Mouse (Mus musculus) ovary, postnatal 10 days (tissue): Measurements from ENCODE around the gene Onecut3.
A peak's percentile ranks its signal among the peaks of the same experiment; 100 is the strongest.

Experiments used
- DNase-seq: peaks from one replicate; pipeline ENCODE4 v3.0.0; 2022; ENCODE audit warnings: low spot score

The Onecut3 gene

GRCm38 (mm10) chr10:80503599-80504220 is 9.1 kb downstream of the Onecut3 start:
- no peak for DNase-seq

GRCm38 (mm10) chr10:80504724-80505123 is 10.1 kb downstream of the Onecut3 start:
- no peak for DNase-seq

GRCm38 (mm10) chr10:80506222-80506621 is 11.6 kb downstream of the Onecut3 start:
- peak; percentile 52 for DNase-seq

DNA sequence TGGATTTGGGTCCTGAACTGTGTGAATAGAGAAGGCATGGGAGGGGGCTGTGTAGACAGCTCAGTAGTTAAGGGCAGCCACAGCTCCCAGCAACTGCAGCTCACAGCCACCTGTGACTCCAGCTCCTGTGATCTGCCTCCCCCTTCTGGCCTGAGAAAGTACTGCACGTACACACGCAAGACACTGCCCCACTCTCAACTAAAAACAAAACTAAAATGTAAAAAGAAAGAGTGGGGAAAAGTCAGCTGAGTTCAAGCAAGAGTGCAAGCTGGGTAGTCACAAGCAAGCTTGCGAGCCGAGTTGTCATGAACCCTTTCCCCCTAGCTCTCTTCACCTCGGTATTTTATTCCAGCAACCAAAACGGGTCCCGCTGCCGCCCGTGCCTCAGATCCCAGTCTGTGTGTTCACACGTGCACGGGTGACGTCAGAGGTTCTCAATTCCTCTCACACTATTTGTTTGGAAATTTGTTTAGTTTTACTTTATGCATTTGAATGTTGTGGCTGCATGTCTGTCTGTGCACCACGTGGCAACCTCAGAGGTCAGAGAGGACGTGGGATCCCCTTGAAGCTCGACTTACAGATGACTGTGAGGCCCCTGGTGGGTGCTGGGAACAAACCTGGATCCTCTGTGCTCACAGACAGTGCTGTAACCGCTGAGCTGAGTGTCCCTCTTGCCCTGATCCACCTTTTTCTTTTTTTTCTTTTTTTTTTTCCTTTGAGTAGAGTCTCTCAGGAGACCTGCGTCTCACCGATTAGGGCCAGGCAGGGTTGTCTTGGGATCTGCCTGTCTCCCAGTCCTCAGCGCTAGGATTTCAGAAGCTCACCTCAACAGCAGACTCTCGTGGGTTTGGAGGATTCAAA is 15.0 kb downstream of the Onecut3 start:
- peak; percentile 59 for DNase-seq

- DNase-seq = no peak
Observed at GRCm38 (mm10) chr10:80510273-80510660, 15.6 kb downstream of the Onecut3 start.

DNA sequence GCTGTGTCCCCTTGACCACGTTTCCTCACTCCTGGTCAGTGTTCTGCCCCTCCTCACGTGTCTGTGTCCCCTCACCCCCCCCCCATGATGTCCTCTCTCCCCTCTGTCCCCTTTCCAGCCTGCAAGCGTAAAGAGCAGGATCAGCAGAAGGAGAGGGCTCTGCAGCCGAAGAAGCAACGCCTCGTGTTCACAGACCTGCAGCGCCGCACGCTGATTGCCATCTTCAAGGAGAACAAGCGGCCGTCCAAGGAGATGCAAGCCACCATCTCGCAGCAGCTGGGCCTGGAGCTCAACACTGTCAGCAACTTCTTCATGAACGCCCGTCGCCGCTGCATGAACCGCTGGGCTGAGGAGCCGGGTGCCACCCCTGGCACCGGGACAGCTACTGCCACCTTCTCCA is 19.1 kb downstream of the Onecut3 start:
- DNase-seq = no peak

DNA sequence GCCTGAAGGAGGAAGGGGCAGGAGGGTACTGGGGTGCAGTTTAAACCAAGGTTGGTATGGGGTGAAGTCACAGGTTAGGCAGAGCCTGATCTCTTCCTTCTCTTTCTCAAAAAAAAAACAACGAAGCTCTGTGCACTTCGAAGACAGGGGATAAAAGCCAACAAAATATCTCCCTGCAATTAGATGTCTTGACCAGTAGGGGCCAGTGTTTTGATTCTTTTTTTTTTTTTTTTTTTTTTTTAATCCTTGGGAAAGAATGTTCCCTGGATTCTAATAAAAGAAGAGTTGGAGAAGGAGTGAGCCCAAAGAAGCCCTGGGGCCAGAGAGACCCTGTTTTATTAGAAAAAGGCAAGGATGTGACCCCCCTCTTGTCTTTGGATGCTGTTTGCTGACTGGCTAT is 24.7 kb downstream of the Onecut3 start:
- no peak for DNase-seq

GRCm38 (mm10) chr10:80523299-80523698 is 28.7 kb downstream of the Onecut3 start:
- no peak for DNase-seq

- DNase-seq = no peak
Observed at GRCm38 (mm10) chr10:80526172-80526571, 31.5 kb downstream of the Onecut3 start.

- no peak for DNase-seq
Observed at GRCm38 (mm10) chr10:80532783-80533182, 38.1 kb downstream of the Onecut3 start.

DNA sequence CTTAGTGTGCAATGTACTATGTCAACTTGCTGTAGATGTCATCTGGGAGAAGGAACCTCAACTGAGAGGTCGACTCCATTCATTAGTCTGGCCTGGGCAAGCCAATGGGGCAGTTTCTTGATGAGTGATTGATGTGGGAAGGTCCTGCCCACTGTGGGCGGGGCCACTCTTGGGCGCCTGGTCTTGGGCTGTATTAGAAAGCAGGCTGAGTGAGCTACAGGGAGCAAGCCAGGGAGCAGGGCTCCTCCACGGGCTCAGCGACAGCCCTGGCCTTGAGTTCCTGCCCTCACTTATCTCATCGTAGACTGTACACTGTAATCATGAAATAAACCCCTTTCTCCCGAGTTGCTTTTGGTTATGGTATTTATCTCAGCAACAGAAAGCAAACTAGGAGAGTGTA is 39.1 kb downstream of the Onecut3 start:
- DNase-seq = no peak

DNA sequence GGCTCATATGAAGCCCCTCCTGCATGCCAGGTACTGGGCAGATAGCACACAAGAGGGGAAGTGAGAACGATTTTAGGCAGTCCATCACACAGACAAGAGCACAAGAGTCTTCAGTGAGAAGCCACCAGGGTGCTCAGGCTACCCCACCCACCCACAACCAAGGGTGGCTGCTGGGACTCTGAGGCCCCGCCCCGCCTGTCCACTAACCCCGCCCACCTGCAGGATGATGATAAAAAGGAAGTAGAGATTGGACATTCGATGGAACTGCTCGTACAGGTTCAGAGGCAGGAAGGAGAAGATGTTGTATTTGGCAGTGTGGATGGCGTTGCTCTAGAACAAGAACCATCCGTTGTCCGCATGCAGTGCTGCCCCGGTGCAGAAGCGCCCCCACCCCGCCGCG is 40.4 kb downstream of the Onecut3 start:
- DNase-seq = no peak

DNA sequence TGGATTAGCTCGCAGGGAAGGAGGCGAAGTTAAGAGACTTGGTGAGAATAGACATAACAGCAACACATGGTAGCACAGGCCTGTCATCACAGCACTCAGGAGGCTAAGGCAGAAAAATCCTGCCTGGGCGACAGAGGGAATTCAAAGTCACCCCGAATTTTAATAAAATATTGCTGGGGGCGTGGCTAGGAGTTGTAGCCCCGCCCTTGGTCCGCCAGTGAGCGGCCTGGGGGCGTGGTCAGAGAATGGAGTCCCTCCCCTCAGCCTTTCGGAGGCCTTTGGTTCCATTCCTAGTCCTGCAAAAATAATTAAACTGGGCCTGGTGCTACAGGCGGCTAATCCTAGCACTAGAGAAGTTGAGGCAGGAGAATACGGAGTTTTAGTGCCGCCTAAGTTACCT is 41.1 kb downstream of the Onecut3 start:
- DNase-seq = no peak

DNA sequence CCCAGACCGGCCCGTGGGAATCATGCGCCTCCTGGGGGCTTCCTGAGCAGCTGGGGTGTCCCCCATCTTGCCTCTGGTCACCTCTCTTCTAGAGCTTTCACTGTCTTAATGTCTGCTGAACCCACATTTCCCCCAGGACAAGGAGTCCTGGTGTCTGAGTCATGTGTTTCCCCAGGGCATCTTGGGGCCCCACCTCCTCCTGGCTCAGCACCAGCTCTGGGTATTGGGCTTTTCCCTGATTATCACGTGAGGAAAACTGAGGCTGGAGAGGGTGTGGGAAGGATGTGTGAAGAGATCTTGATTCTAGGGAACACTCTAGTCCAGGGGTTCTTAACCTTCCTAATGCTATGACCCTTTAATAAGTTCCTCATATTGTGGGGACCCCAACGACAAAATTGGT is 43.5 kb downstream of the Onecut3 start:
- no peak for DNase-seq

- DNase-seq = no peak
Observed at GRCm38 (mm10) chr10:80538710-80539394, 44.2 kb downstream of the Onecut3 start, which contains the start of gene Atp8b3. Gene Atp8b3 (minus strand): TSS chr10:80539124.

- no peak for DNase-seq
Observed at GRCm38 (mm10) chr10:80539493-80539892, 44.9 kb downstream of the Onecut3 start.

- no peak for DNase-seq
Observed at GRCm38 (mm10) chr10:80543873-80544272, 49.2 kb downstream of the Onecut3 start.

DNA sequence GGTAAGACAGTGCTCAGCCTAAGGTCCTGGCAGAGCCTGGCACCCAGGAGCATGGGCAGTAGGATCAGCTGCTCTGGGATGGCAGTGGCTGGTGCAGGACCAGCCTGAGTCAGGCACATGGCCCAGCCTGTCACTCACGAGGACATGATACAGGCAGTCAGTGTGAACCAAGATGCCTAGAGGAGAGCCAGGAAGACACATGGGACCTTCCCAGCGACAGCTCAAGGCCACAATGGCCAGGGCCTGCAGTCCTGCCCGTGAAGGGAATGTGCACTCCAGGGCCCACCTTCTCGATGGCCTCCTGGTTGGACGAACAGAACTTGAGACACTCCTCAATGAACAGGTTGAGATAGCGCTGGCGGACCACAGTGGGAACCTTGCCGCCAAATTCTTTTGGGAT is 51.0 kb downstream of the Onecut3 start:
- DNase-seq = no peak

DNA sequence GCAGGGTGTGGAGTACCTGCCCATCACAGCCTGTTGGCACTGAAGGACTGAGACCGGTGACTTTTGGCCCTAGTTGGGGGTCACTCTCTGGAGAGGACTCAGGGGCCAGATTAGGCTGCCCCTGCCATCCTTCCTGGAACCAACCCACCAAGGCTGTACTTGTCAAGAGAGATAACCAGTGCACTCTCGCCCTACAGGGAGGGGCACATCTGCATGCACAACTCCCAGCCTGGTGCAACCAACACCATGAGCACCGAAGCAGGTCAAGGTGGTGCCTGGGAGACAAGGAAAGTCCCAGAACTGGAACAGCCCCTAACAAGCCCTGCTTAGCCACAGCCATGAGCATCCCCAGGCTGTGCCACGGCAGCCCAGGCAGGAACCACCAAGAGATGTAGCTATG is 52.3 kb downstream of the Onecut3 start:
- no peak for DNase-seq

- DNase-seq = no peak
Observed at GRCm38 (mm10) chr10:80547539-80547938, 52.9 kb downstream of the Onecut3 start.

GRCm38 (mm10) chr10:80548428-80549006 is 53.9 kb downstream of the Onecut3 start:
- DNase-seq = peak; percentile 46

DNA sequence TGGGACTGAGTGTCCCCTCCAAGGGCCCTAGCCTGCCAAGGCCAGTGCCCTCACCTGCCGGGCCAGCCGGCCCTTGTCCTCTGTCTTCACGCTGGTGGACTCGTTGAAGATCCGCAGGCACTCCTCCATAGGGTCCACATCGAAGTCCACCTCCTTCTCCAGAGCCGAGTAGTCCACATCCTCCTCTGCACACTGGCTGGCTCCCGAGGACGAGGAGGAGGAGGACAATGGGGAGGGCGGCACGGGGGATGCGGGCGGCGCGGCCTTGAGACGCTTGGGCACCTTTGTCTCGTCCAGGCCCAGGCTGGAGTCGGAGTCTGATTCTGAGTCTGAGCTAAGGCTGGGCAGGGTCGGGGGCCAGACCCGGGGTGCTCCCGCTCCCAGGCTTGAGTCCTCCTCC is 54.6 kb downstream of the Onecut3 start:
- DNase-seq = no peak

GRCm38 (mm10) chr10:80552364-80552763 is 57.7 kb downstream of the Onecut3 start:
- DNase-seq = no peak
